Mouse (Mus musculus): ENCODE measurements at regions not wholly inside any gene's neighbourhood (a gene's known extent, or its start where the extent isn't known, plus 50 kb on each side); places are given as distances from the start of the nearest gene placed in this dataset.
A peak's percentile ranks its signal among the peaks of the same experiment; 100 is the strongest.

DNA sequence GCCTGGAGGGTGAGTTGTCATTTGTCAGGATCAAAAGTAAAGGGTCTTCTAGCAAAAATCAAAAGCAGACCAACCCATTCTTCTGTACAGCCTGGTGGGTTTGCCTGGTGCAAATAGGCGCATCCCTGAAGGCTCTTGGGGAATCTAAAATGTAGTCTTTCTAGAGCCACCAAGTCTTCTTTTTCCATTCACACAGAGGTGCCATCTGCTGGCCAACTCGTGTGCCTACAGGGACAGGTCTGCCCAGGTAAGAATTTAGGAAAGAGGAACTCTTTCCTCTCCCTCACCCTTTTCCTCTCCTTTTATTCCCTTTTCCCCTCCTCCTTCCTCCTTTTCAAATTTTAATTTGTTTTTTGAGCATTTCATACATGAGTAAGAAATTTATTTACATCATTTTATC, 116.5 kb downstream of the Insig2 start:
- H3K9ac ChIP-seq (replicated peaks), result no peak overlapping the region

GRCm38 (mm10) chr1:121224250-121224649, 108.1 kb downstream of the Insig2 start:
- no peak for ATAC-seq (ENCODE audit: low FRiP score, low read depth)
- WGBS, result 88% methylated on average over 11 of the region's 11 CpGs
- no peaks in the 10 kb centered on the region for H3K4me1 ChIP-seq

More for the DNA sequence above, 116.5 kb downstream of the Insig2 start:
- Histone ChIP-seq H3K4me1 (no peaks in the 10 kb centered on the region), H3K27ac (replicated peaks) (no peak overlapping the region), H3K4me2 (replicated peaks) (no peak overlapping the region), H3K4me3 (no peak overlapping the region), H3K36me3 (no peaks in the 10 kb centered on the region), H3K9me3 (no peaks in the 10 kb centered on the region), H3K27me3 (no peaks in the 10 kb centered on the region)
- WGBS, result 12% methylated on average over 2 of the region's 2 CpGs
- ATAC-seq (ENCODE audit: low FRiP score, low read depth), result no peak

DNA sequence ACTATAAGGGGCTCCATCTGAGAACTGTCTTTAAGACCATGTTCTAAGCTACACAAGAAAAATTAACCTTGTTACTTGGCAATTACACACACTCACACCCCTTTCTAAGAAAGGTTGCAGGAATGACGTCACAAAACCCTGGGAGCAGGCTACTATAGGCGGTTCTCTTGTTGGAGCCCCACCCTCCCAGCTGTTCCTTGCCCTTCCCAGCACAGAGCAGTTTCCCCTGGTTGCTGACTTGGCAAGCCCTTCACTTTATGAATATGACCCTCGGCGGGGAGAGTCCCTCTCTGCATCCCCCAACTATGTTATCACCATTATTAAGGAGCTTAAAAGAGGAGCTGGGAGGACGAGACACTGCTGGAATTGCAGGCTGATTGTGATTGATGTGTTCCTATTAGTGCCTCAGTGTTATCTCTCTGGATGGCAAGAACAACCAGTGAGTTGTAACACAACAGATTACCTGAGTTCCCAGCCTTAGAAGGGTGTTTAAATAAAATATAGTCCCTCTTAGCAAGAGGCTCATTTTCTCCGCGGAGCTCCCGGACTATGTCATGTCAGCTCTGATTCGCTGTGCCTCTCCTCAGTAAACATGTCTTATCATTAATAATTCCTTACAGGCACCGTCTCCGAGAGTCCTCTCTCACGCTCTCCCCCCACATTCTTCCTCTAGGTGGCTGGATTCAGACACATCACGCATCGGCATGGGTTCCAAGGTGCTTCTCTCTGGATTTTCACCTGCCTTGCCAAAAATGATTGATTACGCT, 105.7 kb downstream of the Insig2 start:
- Histone ChIP-seq H3K27ac (replicated peaks) (0 out of 2 replicates have a peak overlapping the region, but pooled peaks have one; percentile 25), H3K27me3 (no peaks in the 10 kb centered on the region), H3K4me1 (no peaks in the 10 kb centered on the region), H3K9me3 (no peaks in the 10 kb centered on the region), H3K4me2 (replicated peaks) (no peak overlapping the region), H3K36me3 (no peaks in the 10 kb centered on the region), H3K4me3 (no peak overlapping the region), H3K9ac (replicated peaks) (no peak overlapping the region)
- peak; percentile 49; the same call in 1 of the 2 replicates for ATAC-seq (ENCODE audit: low FRiP score, low read depth)
- 76% methylated on average over 15 of the region's 15 CpGs for WGBS

More at GRCm38 (mm10) chr1:121224250-121224649, 108.1 kb downstream of the Insig2 start:
- H3K9me3 ChIP-seq, result no peaks in the 10 kb centered on the region
- no peak overlapping the region for H3K9ac ChIP-seq (replicated peaks)
- no peaks in the 10 kb centered on the region for H3K27me3 ChIP-seq
- no peak overlapping the region for H3K4me2 ChIP-seq (replicated peaks)
- H3K36me3 ChIP-seq, result no peaks in the 10 kb centered on the region
- H3K4me3 ChIP-seq, result no peak overlapping the region
- no peak overlapping the region for H3K27ac ChIP-seq (replicated peaks)

GRCm38 (mm10) chr1:121227233-121227594, 105.2 kb downstream of the Insig2 start:
- no peak overlapping the region for H3K4me2 ChIP-seq (replicated peaks)
- no peaks in the 10 kb centered on the region for H3K9me3 ChIP-seq
- H3K36me3 ChIP-seq, result no peaks in the 10 kb centered on the region
- H3K4me3 ChIP-seq, result no peak overlapping the region
- H3K9ac ChIP-seq (replicated peaks), result no peak overlapping the region
- ATAC-seq (ENCODE audit: low FRiP score, low read depth), result no peak; the same call in 1 of the 2 replicates
- no peaks in the 10 kb centered on the region for H3K27me3 ChIP-seq
- no peaks in the 10 kb centered on the region for H3K4me1 ChIP-seq
- no peak overlapping the region for H3K27ac ChIP-seq (replicated peaks)
- 72% methylated on average over 6 of the region's 6 CpGs for WGBS

- no peaks in the 10 kb centered on the region for H3K36me3 ChIP-seq
- H3K9ac ChIP-seq (replicated peaks), result no peak overlapping the region
- no peaks in the 10 kb centered on the region for H3K27me3 ChIP-seq
- H3K4me3 ChIP-seq, result no peak overlapping the region
- 84% methylated on average over 6 of the region's 6 CpGs for WGBS
- ATAC-seq (ENCODE audit: low FRiP score, low read depth), result no peak
- H3K9me3 ChIP-seq, result no peaks in the 10 kb centered on the region
- H3K27ac ChIP-seq (replicated peaks), result no peak overlapping the region
- H3K4me1 ChIP-seq, result no peaks in the 10 kb centered on the region
- H3K4me2 ChIP-seq (replicated peaks), result no peak overlapping the region
Measured at GRCm38 (mm10) chr1:121243576-121243975, 88.8 kb downstream of the Insig2 start.

DNA sequence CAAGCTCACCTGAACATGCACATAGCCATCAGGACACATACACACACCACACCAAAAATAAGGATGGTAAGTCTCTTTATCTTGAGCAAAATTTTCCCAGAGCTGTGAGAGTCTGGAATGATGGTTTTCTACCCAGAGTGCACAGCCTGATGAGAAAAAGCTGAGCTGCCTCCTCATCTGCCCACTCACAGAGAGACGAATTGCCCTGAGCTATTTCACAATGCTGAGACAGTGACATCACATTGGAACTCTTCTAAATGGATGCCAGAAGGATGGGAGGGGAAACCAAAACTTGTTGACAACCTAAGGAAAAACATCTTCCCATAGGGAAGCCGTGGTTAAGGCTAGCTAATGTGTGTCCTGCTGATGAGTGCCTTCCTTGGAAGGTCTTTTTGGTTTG, 84.8 kb downstream of the Insig2 start:
- H3K9ac ChIP-seq (replicated peaks), result no peak overlapping the region
- H3K27me3 ChIP-seq, result no peaks in the 10 kb centered on the region
- H3K4me1 ChIP-seq, result no peaks in the 10 kb centered on the region
- H3K4me3 ChIP-seq, result no peak overlapping the region
- WGBS, result 65% methylated on average over 2 of the region's 2 CpGs
- no peaks in the 10 kb centered on the region for H3K36me3 ChIP-seq
- no peaks in the 10 kb centered on the region for H3K9me3 ChIP-seq
- no peak overlapping the region for H3K4me2 ChIP-seq (replicated peaks)
- H3K27ac ChIP-seq (replicated peaks), result no peak overlapping the region
- ATAC-seq (ENCODE audit: low FRiP score, low read depth), result no peak

- no peak overlapping the region for H3K4me3 ChIP-seq
- no peak overlapping the region for H3K27ac ChIP-seq (replicated peaks)
- ATAC-seq (ENCODE audit: low FRiP score, low read depth), result no peak
- no peaks in the 10 kb centered on the region for H3K27me3 ChIP-seq
- 58% methylated on average over 1 of the region's 1 CpGs for WGBS
- no peaks in the 10 kb centered on the region for H3K36me3 ChIP-seq
- H3K4me1 ChIP-seq, result no peaks in the 10 kb centered on the region
- no peak overlapping the region for H3K9ac ChIP-seq (replicated peaks)
- no peak overlapping the region for H3K4me2 ChIP-seq (replicated peaks)
- no peaks in the 10 kb centered on the region for H3K9me3 ChIP-seq
Measured at GRCm38 (mm10) chr1:121249081-121249480, 83.3 kb downstream of the Insig2 start.

DNA sequence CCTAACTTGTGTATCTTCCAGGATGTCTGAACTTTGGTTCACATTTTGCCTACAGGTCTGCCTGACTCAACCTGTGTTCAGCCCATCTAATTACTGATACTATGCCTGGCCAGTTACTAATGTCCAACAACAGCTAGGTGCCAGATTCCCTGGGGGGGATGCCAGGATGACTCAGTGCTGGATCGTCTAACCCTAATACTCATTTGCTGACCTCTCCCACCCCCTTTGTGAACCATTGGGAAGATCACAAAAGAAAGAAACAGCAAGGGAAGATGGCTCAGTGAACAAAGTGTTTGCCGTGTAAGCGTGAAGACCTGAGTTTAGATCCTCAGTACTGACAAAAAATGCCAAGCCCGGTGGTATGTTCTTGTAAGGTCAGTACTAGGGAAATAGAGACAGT, 81.7 kb downstream of the Insig2 start:
- H3K4me3 ChIP-seq, result no peak overlapping the region
- no peak for ATAC-seq (ENCODE audit: low FRiP score, low read depth)

DNA sequence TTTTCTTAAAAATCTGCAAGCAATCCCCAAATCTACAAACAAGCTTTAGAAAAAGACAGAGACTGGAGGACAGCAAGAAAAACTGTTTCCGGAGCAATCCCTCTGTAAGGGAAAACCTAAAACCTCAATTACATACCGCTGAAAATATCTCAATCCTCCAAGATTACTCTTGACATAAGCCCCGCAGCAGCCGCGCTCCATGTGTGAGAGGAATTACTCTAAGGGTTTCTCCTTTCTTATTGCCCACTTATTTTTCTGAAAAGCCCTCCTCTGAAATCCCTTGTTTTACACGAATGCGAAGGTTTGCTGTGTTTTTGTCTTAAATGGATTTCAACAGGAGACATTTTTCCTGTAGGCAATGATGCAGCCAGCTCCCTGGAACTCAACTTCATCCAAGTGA, 80.3 kb downstream of the Insig2 start:
- Histone ChIP-seq H3K27ac (replicated peaks) (no peak overlapping the region), H3K4me1 (no peaks in the 10 kb centered on the region), H3K36me3 (no peaks in the 10 kb centered on the region), H3K9me3 (no peaks in the 10 kb centered on the region), H3K4me2 (replicated peaks) (no peak overlapping the region), H3K9ac (replicated peaks) (no peak overlapping the region), H3K27me3 (no peaks in the 10 kb centered on the region), H3K4me3 (no peak overlapping the region)
- 79% methylated on average over 7 of the region's 7 CpGs for WGBS
- no peak for ATAC-seq (ENCODE audit: low FRiP score, low read depth)

More for the DNA sequence above, 81.7 kb downstream of the Insig2 start:
- Histone ChIP-seq H3K27ac (replicated peaks) (no peak overlapping the region), H3K36me3 (no peaks in the 10 kb centered on the region), H3K9ac (replicated peaks) (no peak overlapping the region), H3K4me2 (replicated peaks) (no peak overlapping the region), H3K9me3 (no peaks in the 10 kb centered on the region), H3K27me3 (no peaks in the 10 kb centered on the region), H3K4me1 (no peaks in the 10 kb centered on the region)
- 84% methylated on average over 4 of the region's 4 CpGs for WGBS

DNA sequence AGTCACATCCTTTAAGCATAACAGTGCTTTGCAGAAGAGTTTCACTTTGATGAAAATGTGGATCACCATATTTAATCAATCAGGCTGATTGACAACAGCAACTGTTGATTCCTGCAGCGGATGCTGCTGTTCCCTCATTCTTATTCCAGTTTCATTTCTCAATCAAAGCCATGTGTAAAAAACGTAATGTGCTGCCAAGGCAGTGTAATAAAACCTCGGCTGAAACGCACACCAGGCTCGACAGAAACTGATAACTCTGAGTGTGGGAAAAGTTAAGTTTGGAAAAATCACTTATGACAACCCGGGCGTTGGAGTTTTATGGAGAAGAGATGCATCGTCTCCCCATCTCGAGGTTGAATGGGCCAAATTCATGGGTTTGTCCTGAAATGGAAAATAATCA, 78.2 kb downstream of the Insig2 start:
- Histone ChIP-seq H3K4me1 (no peaks in the 10 kb centered on the region), H3K9me3 (no peaks in the 10 kb centered on the region), H3K9ac (replicated peaks) (no peak overlapping the region), H3K36me3 (no peaks in the 10 kb centered on the region), H3K4me3 (no peak overlapping the region), H3K4me2 (replicated peaks) (no peak overlapping the region), H3K27ac (replicated peaks) (no peak overlapping the region), H3K27me3 (no peaks in the 10 kb centered on the region)
- WGBS, result 88% methylated on average over 9 of the region's 9 CpGs
- ATAC-seq (ENCODE audit: low FRiP score, low read depth), result no peak

Data from midbrain, embryonic 12.5 days (tissue).